Mouse (Mus musculus): ENCODE data around the gene Dnaja1. TPM values are rescaled to one million over a fixed set of nuclear protein-coding genes. Genes with fewer than 3 reads are reported as not detected.

The Dnaja1 gene
- polyA plus RNA-seq, 1 experiment from 2014 or later = 518 TPM

- Histone ChIP-seq H3K9ac (no peak overlapping the region), H3K4me3 (no peak overlapping the region), H3K36me3 (no peaks in the 10 kb centered on the region), H3K27me3 (no peaks in the 10 kb centered on the region), H3K9me3 (no peaks in the 10 kb centered on the region), H3K4me2 (replicated peaks) (no peak overlapping the region), H3K4me1 (peaks cover 11% of the 10 kb centered on the region; the same call in 1 of the 2 replicates), H3K27ac (no peak overlapping the region)
- WGBS = 71% methylated on average over 9 of the region's 9 CpGs
- ATAC-seq (ENCODE audit: insufficient number of reproducible peaks, insufficient read depth, low FRiP score, low TSS enrichment) = no peak
These were observed 63.7 kb downstream of the Dnaja1 start for GRCm38 (mm10) chr4:40785620-40786166.

GRCm38 (mm10) chr4:40786578-40786977 is 64.6 kb downstream of the Dnaja1 start:
- H3K27ac ChIP-seq = no peak overlapping the region
- no peak overlapping the region for H3K4me3 ChIP-seq
- no peak overlapping the region for H3K4me2 ChIP-seq (replicated peaks)
- ATAC-seq (ENCODE audit: insufficient number of reproducible peaks, insufficient read depth, low FRiP score, low TSS enrichment) = no peak
- no peaks in the 10 kb centered on the region for H3K36me3 ChIP-seq
- H3K27me3 ChIP-seq = no peaks in the 10 kb centered on the region
- H3K4me1 ChIP-seq = peaks cover 6% of the 10 kb centered on the region; the same call in 1 of the 2 replicates
- H3K9ac ChIP-seq = no peak overlapping the region
- no peaks in the 10 kb centered on the region for H3K9me3 ChIP-seq
- 79% methylated on average over 4 of the region's 4 CpGs for WGBS

MicroRNA genes within 50 kb of the gene (microRNA counts, 519-probe panel; counts per million panel counts)
- microRNA mmu-miR-207 = 460 counts per million, percentile 65 among the panel's probes with 10 or more counts

Small RNA genes lying within 50 kb of the gene (microRNA-seq; reads per million reads assigned to microRNA genes)
- not detected for gene Mir207

Other genes starting within 250 kb of the Dnaja1 start
- 0.22 and 0.32 TPM in 2 replicates for gene Tmem215, start 250.0 kb upstream of the Dnaja1 start, polyA plus RNA-seq (2016; fragmentation: Nextera tagmentation; extraction: Ambion mirVana)
- gene Aptx, start 19.0 kb upstream of the Dnaja1 start, polyA plus RNA-seq (2016; fragmentation: Nextera tagmentation; extraction: Ambion mirVana) = 38.7 and 40.1 TPM in 2 replicates
- 152 and 153 TPM in 2 replicates for gene Smu1, start 35.8 kb downstream of the Dnaja1 start, polyA plus RNA-seq (2016; fragmentation: Nextera tagmentation; extraction: Ambion mirVana)
- 34.4 and 37.9 TPM in 2 replicates for gene B4galt1, start 131.9 kb downstream of the Dnaja1 start, polyA plus RNA-seq (2016; fragmentation: Nextera tagmentation; extraction: Ambion mirVana)
- not detected in 2 replicates for gene Spink4, start 197.9 kb downstream of the Dnaja1 start, polyA plus RNA-seq (2016; fragmentation: Nextera tagmentation; extraction: Ambion mirVana)
- gene Bag1, start 226.1 kb downstream of the Dnaja1 start, polyA plus RNA-seq (2016; fragmentation: Nextera tagmentation; extraction: Ambion mirVana) = 252 and 253 TPM in 2 replicates
- 105 and 110 TPM in 2 replicates for gene Chmp5, start 226.3 kb downstream of the Dnaja1 start, polyA plus RNA-seq (2016; fragmentation: Nextera tagmentation; extraction: Ambion mirVana)
- 108 and 110 TPM in 2 replicates for gene Nfx1, start 248.8 kb downstream of the Dnaja1 start, polyA plus RNA-seq (2016; fragmentation: Nextera tagmentation; extraction: Ambion mirVana)